In the genomic region with DNA sequence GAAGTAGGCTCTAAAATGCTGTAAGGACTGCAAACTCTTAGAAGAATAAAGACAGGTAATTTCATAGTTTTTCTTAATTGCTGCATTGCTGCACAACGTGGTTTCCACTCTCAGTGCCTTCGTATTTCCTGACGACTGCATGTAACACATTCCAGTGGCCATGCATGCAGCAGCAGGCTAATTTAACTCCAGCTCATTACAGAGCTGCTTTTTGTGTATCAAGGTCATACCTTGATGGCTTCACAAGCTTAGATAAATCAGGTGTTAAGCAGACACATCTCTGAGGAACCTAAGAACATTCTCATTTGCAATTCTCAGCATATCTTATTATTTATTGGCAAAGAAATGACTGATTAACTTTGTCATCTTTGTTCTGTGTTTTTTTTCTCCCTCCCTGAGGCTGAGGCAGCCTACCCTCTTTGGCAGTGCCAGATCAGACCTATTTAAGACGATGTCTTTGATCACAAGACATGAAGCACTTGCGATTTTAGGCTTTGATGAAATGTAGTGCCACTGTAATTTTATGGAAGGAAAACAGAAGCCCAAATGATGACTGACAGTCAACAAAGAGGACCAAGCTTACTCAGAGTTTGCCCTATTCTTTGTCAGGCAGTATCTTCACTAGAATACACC, we compare ENCODE assay signal across 12 mouse cellular contexts. TPM values are rescaled to one million over a fixed set of nuclear protein-coding genes. Genes with fewer than 3 reads are reported as not detected.
"Had no signal": no experiment of that assay in that cellular context is flagged by ENCODE, and none has a peak within 500 bp of the region (broad histone marks: within the 10 kb centered on the region; RNA-seq: fewer than 3 reads in every experiment).

No protein-coding gene starts in this region.

- H3K36me3 ChIP-seq: limb, embryonic 12.5 days; liver, embryonic 13.5 days had no signal

- DNase-seq: kidney, adult 9 months; kidney, postnatal 36 days; layer of hippocampus, adult 9-11 months; layer of hippocampus, postnatal 36 days; liver; liver, embryonic 13.5 days; liver, postnatal 0 days; thymus, postnatal 4 days had no signal

- ATAC-seq: liver, postnatal 0 days had no signal

- H3K27me3 ChIP-seq: limb, embryonic 12.5 days; liver, embryonic 13.5 days; neural tube, embryonic 15.5 days had no signal

- H3K4me2 ChIP-seq: limb, embryonic 12.5 days; liver, embryonic 13.5 days; neural tube, embryonic 15.5 days had no signal

- H3K9ac ChIP-seq: limb, embryonic 12.5 days; liver, embryonic 13.5 days; liver, postnatal 0 days; neural tube, embryonic 15.5 days had no signal

- H3K9me3 ChIP-seq: limb, embryonic 12.5 days; liver, embryonic 13.5 days; neural tube, embryonic 15.5 days had no signal

- H3K27ac ChIP-seq: kidney, postnatal 0 days; limb, embryonic 12.5 days; liver, embryonic 13.5 days; neural tube, embryonic 15.5 days; stomach, postnatal 0 days had no signal

- H3K4me1 ChIP-seq: liver, embryonic 13.5 days; neural tube, embryonic 15.5 days had no signal

- H3K4me3 ChIP-seq: limb, embryonic 12.5 days; liver, embryonic 13.5 days; neural tube, embryonic 15.5 days had no signal

RNA-seq across cellular contexts. Expression of gene Mab21l1, which starts 32.8 kb away (rescaled TPM):
- polyA plus RNA-seq: liver, postnatal 0 days had no signal
